Mouse (Mus musculus): Measurements from ENCODE around the gene Olfr125.

Gene Olfr125

GRCm38 (mm10) chr17:37832649-37833048 lies at the start of gene Olfr125:
Olfr125 (plus strand) TSS chr17:37832949.
- no peak for DNase-seq (ENCODE audit: low spot score)

- DNase-seq (ENCODE audit: low spot score) = no peak
Observed at GRCm38 (mm10) chr17:37793229-37793628, 39.5 kb upstream of the Olfr125 start, which contains the start of gene Olfr123. Olfr123 (plus strand) TSS chr17:37793529.

- DNase-seq (ENCODE audit: low spot score) = no peak
Observed at GRCm38 (mm10) chr17:37799588-37799987, 33.2 kb upstream of the Olfr125 start, which contains the start of gene Olfr124. Olfr124 (plus strand) TSS chr17:37799888.

GRCm38 (mm10) chr17:37847183-37847582 lies 14.4 kb downstream of the Olfr125 start, which contains the start of gene Olfr126:
Olfr126 (plus strand) TSS chr17:37847483.
- no peak for DNase-seq (ENCODE audit: low spot score)

GRCm38 (mm10) chr17:37863901-37864300 lies 31.2 kb downstream of the Olfr125 start:
- DNase-seq (ENCODE audit: low spot score) = no peak

GRCm38 (mm10) chr17:37869676-37870205 lies 37.0 kb downstream of the Olfr125 start:
- no peak for DNase-seq (ENCODE audit: low spot score)

GRCm38 (mm10) chr17:37873830-37874229 lies 41.1 kb downstream of the Olfr125 start:
- DNase-seq (ENCODE audit: low spot score) = no peak
